9 mouse cellular contexts compared by ENCODE assay signal in genomic region chr1:133314364-133314763, GRCm38 (mm10). TPM values are rescaled to one million over a fixed set of nuclear protein-coding genes. Genes with fewer than 3 reads are reported as not detected.
DNase-seq lines count a peak whose midpoint lies in the region; ATAC-seq and TF ChIP-seq lines count a peak whose summit lies in the region.
"Had no signal": no experiment of that assay in that cellular context is flagged by ENCODE, and none has a peak within 500 bp of the region (broad histone marks: within the 10 kb centered on the region; RNA-seq: fewer than 3 reads in every experiment).

No protein-coding gene starts in this region.

- DNase-seq in cerebellum, adult 18-20 months: peak; percentile 34 to 48
- DNase-seq in cerebellum, adult 11-12 months: no peak
- peak; percentile 70 to 75 for DNase-seq in left cerebral cortex, adult 18-20 months (ENCODE audit: low spot score in 2 of 2)
- no peak for DNase-seq in left cerebral cortex, adult 11 months (ENCODE audit: low spot score)
- DNase-seq in WW6 (ENCODE audit: low read depth, low spot score): peak; percentile 61
- DNase-seq in embryonic facial prominence, embryonic 11.5 days (ENCODE audit: low spot score): peak; percentile 71
- peak; percentile 64 for DNase-seq in limb, embryonic 14.5 days (ENCODE audit: low spot score)
- DNase-seq in spleen, postnatal 36 days (ENCODE audit: low spot score in 2 of 2): peak; percentile 35 to 50

- no peak overlapping the region for H3K4me2 ChIP-seq in embryonic facial prominence, embryonic 11.5 days (ENCODE audit: low read depth, low read length)
- no peak overlapping the region for H3K4me2 ChIP-seq in limb, embryonic 14.5 days (replicated peaks; ENCODE audit: low read depth, low read length, severe bottlenecking)

- H3K4me1 ChIP-seq in embryonic facial prominence, embryonic 11.5 days (ENCODE audit: control insufficient read depth, insufficient read depth, low read length): 0 out of 2 replicates have a peak, but pooled peaks cover 3% of the 10 kb centered on the region
- H3K4me1 ChIP-seq in limb, embryonic 14.5 days (ENCODE audit: control insufficient read depth, insufficient read depth, low read length): no peaks in the 10 kb centered on the region

- H3K9ac ChIP-seq in embryonic facial prominence, embryonic 11.5 days (replicated peaks; ENCODE audit: low read length): no peak overlapping the region
- H3K9ac ChIP-seq in limb, embryonic 14.5 days (ENCODE audit: low read depth, low read length, severe bottlenecking): no peak overlapping the region

- no peak overlapping the region for H3K27ac ChIP-seq in embryonic facial prominence, embryonic 11.5 days (replicated peaks; ENCODE audit: low read depth, low read length)
- H3K27ac ChIP-seq in limb, embryonic 14.5 days (replicated peaks; ENCODE audit: low read depth, low read length): no peak overlapping the region

- WGBS in embryonic facial prominence, embryonic 11.5 days: 14% methylated on average over 8 of the region's 8 CpGs
- 28% methylated on average over 8 of the region's 8 CpGs for WGBS in limb, embryonic 14.5 days

- H3K4me3 ChIP-seq in embryonic facial prominence, embryonic 11.5 days (ENCODE audit: low read depth, low read length): no peak overlapping the region
- no peak overlapping the region for H3K4me3 ChIP-seq in limb, embryonic 14.5 days (replicated peaks; ENCODE audit: low read length)

- 0 out of 2 replicates have a peak, but pooled peaks have one; percentile 39 for ATAC-seq in embryonic facial prominence, embryonic 11.5 days (replicated peaks; ENCODE audit: insufficient number of reproducible peaks, low FRiP score, low TSS enrichment, low read depth)
- no peak for ATAC-seq in limb, embryonic 14.5 days (ENCODE audit: low FRiP score, low read depth)

- H3K9me3 ChIP-seq in embryonic facial prominence, embryonic 11.5 days (replicated peaks; ENCODE audit: control insufficient read depth, low read length): no peaks in the 10 kb centered on the region
- H3K9me3 ChIP-seq in limb, embryonic 14.5 days (ENCODE audit: control insufficient read depth, low read length): no peaks in the 10 kb centered on the region

- H3K27me3 ChIP-seq in embryonic facial prominence, embryonic 11.5 days (ENCODE audit: control insufficient read depth, insufficient read depth, low read length): no peaks in the 10 kb centered on the region
- H3K27me3 ChIP-seq in limb, embryonic 14.5 days (ENCODE audit: control insufficient read depth, insufficient read depth, low read length): no peaks in the 10 kb centered on the region

- no peaks in the 10 kb centered on the region for H3K36me3 ChIP-seq in embryonic facial prominence, embryonic 11.5 days (replicated peaks; ENCODE audit: control insufficient read depth, insufficient read depth, low read depth, low read length)
- no peaks in the 10 kb centered on the region for H3K36me3 ChIP-seq in limb, embryonic 14.5 days (ENCODE audit: control insufficient read depth, insufficient read depth, low read length)

- TF ChIP-seq POLR2A in limb, embryonic 14.5 days (IDR thresholded peaks at IDR 0.05; ENCODE audit: borderline replicate concordance, extremely low read depth, insufficient read depth, insufficient read length): no peak

RNA-seq across cellular contexts. Expression of gene Golt1a, which starts 4.8 kb away (rescaled TPM):
- 1 to 10 TPM in 1 of 2 experiments, not detected in 1; 1.1 TPM for total RNA-seq in left cerebral cortex, adult 18-20 months (2021)
- not detected in 2 replicates for polyA plus RNA-seq in embryonic facial prominence, embryonic 11.5 days (2014; fragmentation: Nextera tagmentation; extraction: Ambion mirVana)
- polyA plus RNA-seq in limb, embryonic 14.5 days (2012; rRNA removed): not detected in 2 replicates
- not detected in 2 replicates for polyA plus RNA-seq in limb, embryonic 14.5 days (2014; fragmentation: Nextera tagmentation; extraction: Ambion mirVana)
- polyA plus RNA-seq: heart, embryonic 16.5 days had no signal

RNA-seq across cellular contexts. Expression of gene Kiss1, which starts 7.3 kb away (rescaled TPM):
- not detected for total RNA-seq in left cerebral cortex, adult 18-20 months (2021)
- polyA plus RNA-seq in embryonic facial prominence, embryonic 11.5 days (2014; fragmentation: Nextera tagmentation; extraction: Ambion mirVana): not detected in 2 replicates
- polyA plus RNA-seq in limb, embryonic 14.5 days (2012; rRNA removed): not detected in 2 replicates
- polyA plus RNA-seq in limb, embryonic 14.5 days (2014; fragmentation: Nextera tagmentation; extraction: Ambion mirVana): not detected in 2 replicates
- polyA plus RNA-seq: heart, embryonic 16.5 days had no signal

RNA-seq across cellular contexts. Expression of gene Ren1, which starts 35.9 kb away (rescaled TPM):
- not detected for total RNA-seq in left cerebral cortex, adult 18-20 months (2021)
- not detected in 2 replicates for polyA plus RNA-seq in embryonic facial prominence, embryonic 11.5 days (2014; fragmentation: Nextera tagmentation; extraction: Ambion mirVana)
- 0.58 and 2.8 TPM in 2 replicates for polyA plus RNA-seq in limb, embryonic 14.5 days (2012; rRNA removed)
- 0.48 TPM in 1 of 2 replicates, not detected in the other for polyA plus RNA-seq in limb, embryonic 14.5 days (2014; fragmentation: Nextera tagmentation; extraction: Ambion mirVana)

RNA-seq across cellular contexts. Expression of gene Etnk2, which starts 49.0 kb away (rescaled TPM):
- 10 to 100 TPM; 11.2 to 11.6 TPM for total RNA-seq in left cerebral cortex, adult 18-20 months (2021)
- 1.5 and 2.8 TPM in 2 replicates for polyA plus RNA-seq in embryonic facial prominence, embryonic 11.5 days (2014; fragmentation: Nextera tagmentation; extraction: Ambion mirVana)
- polyA plus RNA-seq in limb, embryonic 14.5 days (2012; rRNA removed): 1.4 TPM in 2 replicates
- polyA plus RNA-seq in limb, embryonic 14.5 days (2014; fragmentation: Nextera tagmentation; extraction: Ambion mirVana): 0.91 and 1.4 TPM in 2 replicates

Comparison
In these comparisons a context has a peak if more than half of its experiments do, and no peak if none do; other contexts are left out.
1. DNase-seq: peak in cerebellum, adult 18-20 months (2 of 2), left cerebral cortex, adult 18-20 months (2 of 2), WW6 (single experiment), embryonic facial prominence, embryonic 11.5 days (single experiment), limb, embryonic 14.5 days (single experiment) and spleen, postnatal 36 days (2 of 2); none in cerebellum, adult 11-12 months (single experiment) and left cerebral cortex, adult 11 months (single experiment).